Mouse (Mus musculus): ENCODE measurements at regions not wholly inside any gene's neighbourhood (a gene's known extent, or its start where the extent isn't known, plus 50 kb on each side); places are given as distances from the start of the nearest gene placed in this dataset.

- no peaks in the 10 kb centered on the region for H3K4me1 ChIP-seq
- H3K4me2 ChIP-seq (replicated peaks): no peak overlapping the region
- no peak overlapping the region for H3K27ac ChIP-seq (replicated peaks)
- no peaks in the 10 kb centered on the region for H3K27me3 ChIP-seq
- no peak for ATAC-seq (ENCODE audit: insufficient number of reproducible peaks, low FRiP score, low TSS enrichment, low read depth)
- no peak overlapping the region for H3K4me3 ChIP-seq (replicated peaks)
- no peaks in the 10 kb centered on the region for H3K9me3 ChIP-seq (replicated peaks)
- H3K36me3 ChIP-seq: no peaks in the 10 kb centered on the region
- WGBS: 85% methylated on average over 7 of the region's 7 CpGs
- H3K9ac ChIP-seq: no peak overlapping the region
These were observed 142.7 kb upstream of the Tbc1d5 start for GRCm38 (mm10) chr17:51321868-51322267.

GRCm38 (mm10) chr17:51321025-51321424 is 141.9 kb upstream of the Tbc1d5 start:
- no peak for ATAC-seq (ENCODE audit: insufficient number of reproducible peaks, low FRiP score, low TSS enrichment, low read depth)
- 71% methylated on average over 5 of the region's 5 CpGs for WGBS
- no peaks in the 10 kb centered on the region for H3K4me1 ChIP-seq
- no peaks in the 10 kb centered on the region for H3K9me3 ChIP-seq (replicated peaks)
- no peaks in the 10 kb centered on the region for H3K27me3 ChIP-seq
- no peaks in the 10 kb centered on the region for H3K36me3 ChIP-seq
- H3K4me3 ChIP-seq (replicated peaks): no peak overlapping the region
- H3K4me2 ChIP-seq (replicated peaks): no peak overlapping the region
- H3K9ac ChIP-seq: no peak overlapping the region
- no peak overlapping the region for H3K27ac ChIP-seq (replicated peaks)

DNA sequence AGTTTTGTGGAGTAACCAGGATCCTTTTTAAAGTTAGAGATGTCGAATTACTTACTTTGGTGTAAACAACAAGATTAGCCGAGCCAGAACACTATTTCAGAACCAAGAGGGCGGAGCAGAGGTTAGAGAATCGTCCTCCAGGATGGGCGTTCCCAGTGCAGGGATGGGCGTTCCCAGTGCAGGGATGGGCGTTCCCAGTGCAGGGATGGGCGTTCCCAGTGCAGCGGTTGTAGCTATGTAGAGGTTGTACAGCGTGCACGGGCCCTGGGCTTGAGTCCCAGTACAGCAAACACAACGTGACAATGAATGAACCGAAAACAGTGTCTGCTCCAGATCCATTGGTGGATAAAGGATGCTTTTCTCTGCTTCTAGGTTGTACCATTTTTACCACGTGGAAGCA is 125.8 kb upstream of the Tbc1d5 start:
- H3K9me3 ChIP-seq (replicated peaks): no peaks in the 10 kb centered on the region
- H3K9ac ChIP-seq: no peak overlapping the region
- no peak overlapping the region; the same call in 1 of the 2 replicates for H3K4me2 ChIP-seq (replicated peaks)
- H3K27me3 ChIP-seq: no peaks in the 10 kb centered on the region
- 52% methylated on average over 14 of the region's 14 CpGs for WGBS
- no peak for ATAC-seq (ENCODE audit: insufficient number of reproducible peaks, low FRiP score, low TSS enrichment, low read depth)
- H3K4me1 ChIP-seq: no peaks in the 10 kb centered on the region
- H3K27ac ChIP-seq (replicated peaks): no peak overlapping the region
- no peaks in the 10 kb centered on the region for H3K36me3 ChIP-seq
- H3K4me3 ChIP-seq (replicated peaks): no peak overlapping the region

DNA sequence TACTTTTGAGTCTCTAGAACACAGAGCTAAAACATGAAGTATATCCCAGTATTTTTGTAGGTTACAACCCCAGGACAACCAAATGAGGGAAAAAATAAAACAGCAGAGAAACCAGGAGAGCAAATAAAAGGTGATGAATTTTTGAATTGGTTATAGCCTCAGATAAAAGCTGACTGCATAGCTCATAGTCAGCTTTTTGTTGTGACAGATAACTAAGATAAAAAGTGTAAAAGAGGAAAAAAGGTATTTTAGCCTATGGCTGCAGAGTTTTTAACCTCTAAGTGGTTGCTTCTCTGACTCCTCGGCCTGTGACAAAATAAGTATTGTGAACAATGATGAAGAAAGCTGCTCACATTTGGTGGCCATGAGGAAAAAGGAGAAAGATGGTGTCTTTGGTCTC is 111.6 kb upstream of the Tbc1d5 start:
- Histone ChIP-seq H3K4me2 (replicated peaks) (no peak overlapping the region), H3K27ac (replicated peaks) (no peak overlapping the region), H3K27me3 (no peaks in the 10 kb centered on the region), H3K4me1 (no peaks in the 10 kb centered on the region), H3K9me3 (replicated peaks) (no peaks in the 10 kb centered on the region), H3K9ac (no peak overlapping the region), H3K36me3 (no peaks in the 10 kb centered on the region), H3K4me3 (replicated peaks) (no peak overlapping the region)
- ATAC-seq (ENCODE audit: insufficient number of reproducible peaks, low FRiP score, low TSS enrichment, low read depth): no peak
- WGBS: 86% methylated on average over 1 of the region's 1 CpGs

DNA sequence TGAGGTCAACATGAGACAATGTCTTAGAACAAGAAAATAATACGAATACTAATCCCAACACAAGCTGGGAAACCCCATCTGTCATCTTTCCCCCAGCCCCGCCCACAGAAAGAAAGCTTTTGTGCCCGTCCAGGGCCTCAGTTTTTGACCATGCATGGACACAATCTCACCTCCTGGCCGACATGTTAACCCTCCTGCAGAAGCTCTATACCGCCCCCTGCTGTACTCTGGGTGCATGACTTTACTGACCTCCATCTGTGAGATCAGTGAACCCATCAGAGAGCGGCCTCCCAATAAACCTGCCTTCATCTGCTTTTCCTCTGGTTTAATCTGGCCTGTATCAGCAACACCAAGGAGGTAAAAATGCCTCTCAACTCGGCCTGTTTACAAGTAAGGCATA is 109.6 kb upstream of the Tbc1d5 start:
- Histone ChIP-seq H3K27ac (replicated peaks) (no peak overlapping the region), H3K36me3 (no peaks in the 10 kb centered on the region), H3K27me3 (no peaks in the 10 kb centered on the region), H3K9ac (no peak overlapping the region), H3K9me3 (replicated peaks) (no peaks in the 10 kb centered on the region), H3K4me3 (replicated peaks) (no peak overlapping the region), H3K4me2 (replicated peaks) (no peak overlapping the region), H3K4me1 (no peaks in the 10 kb centered on the region)
- no peak for ATAC-seq (ENCODE audit: insufficient number of reproducible peaks, low FRiP score, low TSS enrichment, low read depth)
- 67% methylated on average over 7 of the region's 7 CpGs for WGBS

GRCm38 (mm10) chr17:51287878-51288277 is 108.7 kb upstream of the Tbc1d5 start:
- H3K9me3 ChIP-seq (replicated peaks): no peaks in the 10 kb centered on the region
- H3K4me2 ChIP-seq (replicated peaks): no peak overlapping the region
- no peak for ATAC-seq (ENCODE audit: insufficient number of reproducible peaks, low FRiP score, low TSS enrichment, low read depth)
- H3K36me3 ChIP-seq: no peaks in the 10 kb centered on the region
- no peak overlapping the region for H3K4me3 ChIP-seq (replicated peaks)
- no peaks in the 10 kb centered on the region for H3K4me1 ChIP-seq
- 81% methylated on average over 8 of the region's 8 CpGs for WGBS
- H3K27me3 ChIP-seq: no peaks in the 10 kb centered on the region
- no peak overlapping the region for H3K27ac ChIP-seq (replicated peaks)
- H3K9ac ChIP-seq: no peak overlapping the region

- no peak for ATAC-seq (ENCODE audit: insufficient number of reproducible peaks, low FRiP score, low TSS enrichment, low read depth)
- no peak overlapping the region for H3K27ac ChIP-seq (replicated peaks)
- no peaks in the 10 kb centered on the region for H3K9me3 ChIP-seq (replicated peaks)
- no peaks in the 10 kb centered on the region for H3K27me3 ChIP-seq
- 70% methylated on average over 5 of the region's 5 CpGs for WGBS
- no peaks in the 10 kb centered on the region for H3K36me3 ChIP-seq
- no peak overlapping the region for H3K9ac ChIP-seq
- H3K4me1 ChIP-seq: no peaks in the 10 kb centered on the region
- H3K4me2 ChIP-seq (replicated peaks): no peak overlapping the region
- no peak overlapping the region for H3K4me3 ChIP-seq (replicated peaks)
These were observed 106.2 kb upstream of the Tbc1d5 start for GRCm38 (mm10) chr17:51285362-51285761.

DNA sequence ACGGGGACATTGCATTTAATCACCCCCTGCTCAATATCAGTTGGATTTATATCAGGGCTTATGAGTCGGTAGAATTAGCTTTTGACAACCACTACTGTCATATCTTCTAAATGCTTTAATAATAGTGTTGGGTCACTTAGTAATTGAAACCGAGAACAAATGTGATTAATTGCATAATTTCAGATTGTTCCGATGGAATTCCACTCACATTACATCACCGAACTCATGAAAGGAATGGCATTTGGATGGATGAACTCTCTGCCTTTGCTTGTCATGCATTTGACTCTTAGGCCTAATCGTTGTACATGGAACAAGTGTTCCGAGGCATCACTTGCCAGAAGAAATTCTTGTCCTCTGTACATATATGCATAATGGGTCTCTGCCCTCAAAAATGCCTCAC is 99.6 kb upstream of the Tbc1d5 start:
- H3K4me2 ChIP-seq (replicated peaks): no peak overlapping the region
- no peaks in the 10 kb centered on the region for H3K9me3 ChIP-seq (replicated peaks)
- no peaks in the 10 kb centered on the region for H3K4me1 ChIP-seq
- no peak overlapping the region for H3K4me3 ChIP-seq (replicated peaks)
- no peak overlapping the region for H3K9ac ChIP-seq
- no peak for ATAC-seq (ENCODE audit: insufficient number of reproducible peaks, low FRiP score, low TSS enrichment, low read depth)
- H3K27me3 ChIP-seq: no peaks in the 10 kb centered on the region
- no peak overlapping the region for H3K27ac ChIP-seq (replicated peaks)
- 67% methylated on average over 7 of the region's 7 CpGs for WGBS
- no peaks in the 10 kb centered on the region for H3K36me3 ChIP-seq

DNA sequence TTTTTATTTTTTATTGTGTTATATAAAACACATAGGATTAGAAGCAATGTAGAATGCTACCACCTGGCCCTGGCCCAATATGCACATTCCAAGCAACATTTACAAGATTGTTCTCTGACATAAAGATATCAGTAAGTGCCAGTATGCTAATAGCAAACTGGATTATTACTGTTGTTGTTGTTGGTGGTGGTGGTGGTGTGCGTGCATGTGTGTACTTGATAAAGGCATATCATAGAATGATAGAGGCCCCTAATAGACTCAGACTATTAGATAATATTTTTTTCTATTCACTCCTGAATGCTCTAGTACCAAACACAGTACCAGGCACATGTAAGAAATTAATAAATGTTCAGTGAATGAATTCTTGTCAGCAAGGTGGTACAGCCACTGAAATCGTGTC is 98.9 kb upstream of the Tbc1d5 start:
- no peak for ATAC-seq (ENCODE audit: insufficient number of reproducible peaks, low FRiP score, low TSS enrichment, low read depth)
- Histone ChIP-seq H3K36me3 (no peaks in the 10 kb centered on the region), H3K4me2 (replicated peaks) (no peak overlapping the region), H3K4me1 (no peaks in the 10 kb centered on the region), H3K9ac (no peak overlapping the region), H3K4me3 (replicated peaks) (no peak overlapping the region), H3K9me3 (replicated peaks) (no peaks in the 10 kb centered on the region), H3K27ac (replicated peaks) (no peak overlapping the region), H3K27me3 (no peaks in the 10 kb centered on the region)
- WGBS: 72% methylated on average over 2 of the region's 2 CpGs

GRCm38 (mm10) chr17:51277161-51277560 is 98.0 kb upstream of the Tbc1d5 start:
- Histone ChIP-seq H3K4me2 (replicated peaks) (no peak overlapping the region), H3K36me3 (no peaks in the 10 kb centered on the region), H3K27ac (replicated peaks) (no peak overlapping the region), H3K9me3 (replicated peaks) (no peaks in the 10 kb centered on the region), H3K4me1 (no peaks in the 10 kb centered on the region), H3K27me3 (no peaks in the 10 kb centered on the region), H3K9ac (no peak overlapping the region), H3K4me3 (replicated peaks) (no peak overlapping the region)
- ATAC-seq (ENCODE audit: insufficient number of reproducible peaks, low FRiP score, low TSS enrichment, low read depth): no peak

- Histone ChIP-seq H3K36me3 (no peaks in the 10 kb centered on the region), H3K9me3 (replicated peaks) (no peaks in the 10 kb centered on the region), H3K27ac (replicated peaks) (no peak overlapping the region), H3K4me1 (no peaks in the 10 kb centered on the region), H3K9ac (no peak overlapping the region), H3K4me2 (replicated peaks) (no peak overlapping the region), H3K4me3 (replicated peaks) (no peak overlapping the region), H3K27me3 (no peaks in the 10 kb centered on the region)
- 73% methylated on average over 1 of the region's 1 CpGs for WGBS
- ATAC-seq (ENCODE audit: insufficient number of reproducible peaks, low FRiP score, low TSS enrichment, low read depth): no peak
These were observed 92.9 kb upstream of the Tbc1d5 start for GRCm38 (mm10) chr17:51272025-51272424.

DNA sequence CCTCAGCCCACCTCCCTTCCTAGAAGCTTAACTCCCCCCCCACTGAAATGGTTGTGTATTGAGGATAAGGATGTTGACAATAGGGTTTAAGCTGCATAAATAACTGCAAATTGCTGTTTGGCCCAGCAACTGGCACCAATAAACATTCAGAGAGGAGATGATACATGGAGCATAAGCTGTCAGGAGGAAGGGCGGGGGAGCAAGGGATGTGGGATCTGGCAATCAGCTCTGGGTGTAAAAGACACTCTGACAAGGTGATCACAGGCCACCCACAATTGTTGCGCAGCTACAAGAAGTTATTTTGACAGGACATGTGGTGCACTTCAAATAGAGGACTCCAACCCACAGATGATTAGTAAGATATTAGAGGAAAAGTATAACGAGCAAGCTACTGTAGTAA is 83.8 kb upstream of the Tbc1d5 start:
- WGBS: 59% methylated on average over 3 of the region's 3 CpGs
- no peak for ATAC-seq (ENCODE audit: insufficient number of reproducible peaks, low FRiP score, low TSS enrichment, low read depth)
- no peaks in the 10 kb centered on the region for H3K27me3 ChIP-seq

GRCm38 (mm10) chr17:51262404-51262803 is 83.3 kb upstream of the Tbc1d5 start:
- H3K4me2 ChIP-seq (replicated peaks): no peak overlapping the region
- no peak overlapping the region for H3K9ac ChIP-seq
- no peak for ATAC-seq (ENCODE audit: insufficient number of reproducible peaks, low FRiP score, low TSS enrichment, low read depth)
- H3K36me3 ChIP-seq: no peaks in the 10 kb centered on the region
- no peak overlapping the region for H3K4me3 ChIP-seq (replicated peaks)
- no peaks in the 10 kb centered on the region for H3K27me3 ChIP-seq
- no peak overlapping the region for H3K27ac ChIP-seq (replicated peaks)
- H3K4me1 ChIP-seq: no peaks in the 10 kb centered on the region
- no peaks in the 10 kb centered on the region for H3K9me3 ChIP-seq (replicated peaks)

More for the DNA sequence above, 83.8 kb upstream of the Tbc1d5 start:
- no peak overlapping the region for H3K4me3 ChIP-seq (replicated peaks)
- no peaks in the 10 kb centered on the region for H3K36me3 ChIP-seq
- no peak overlapping the region for H3K27ac ChIP-seq (replicated peaks)
- H3K4me2 ChIP-seq (replicated peaks): no peak overlapping the region
- H3K4me1 ChIP-seq: no peaks in the 10 kb centered on the region
- H3K9ac ChIP-seq: no peak overlapping the region
- no peaks in the 10 kb centered on the region for H3K9me3 ChIP-seq (replicated peaks)
